Mouse (Mus musculus) spleen, postnatal 0 days (tissue): ENCODE results near the gene Olfr441. TPM values are rescaled to one million over a fixed set of nuclear protein-coding genes. Genes with fewer than 3 reads are reported as not detected.

ENCODE experiments used
- polyA plus RNA-seq: library from polyadenylated mRNA; unstranded; fragments of >200 nt; fragmentation: Nextera tagmentation; extraction: Ambion mirVana; gene quantifications from 2 replicates; pipeline ENCODE4 v1.2.1, GENCODE M21; 2015

Gene Olfr441
- not detected in 2 replicates for polyA plus RNA-seq

GRCm38 (mm10) chr6:43106069-43106468 is at the start of gene Olfr441:
Gene Olfr441 (plus strand): TSS chr6:43106369.

GRCm38 (mm10) chr6:43146267-43146666 is 40.1 kb downstream of the Olfr441 start, which contains the start of gene Olfr237-ps1:
Gene Olfr237-ps1 (plus strand): TSS chr6:43146567.

GRCm38 (mm10) chr6:43162982-43163381 is 56.8 kb downstream of the Olfr441 start, which contains the start of gene Olfr437:
Gene Olfr437 (plus strand): TSS chr6:43163282.

Other genes starting within 250 kb of the Olfr441 start
- gene Olfr448, start 215.9 kb upstream of the Olfr441 start, polyA plus RNA-seq, result not detected in 2 replicates
- gene Olfr447, start 197.5 kb upstream of the Olfr441 start, polyA plus RNA-seq, result not detected in 2 replicates
- gene Olfr446, start 185.0 kb upstream of the Olfr441 start, polyA plus RNA-seq, result not detected in 2 replicates
- not detected in 2 replicates for gene Olfr444, start 157.3 kb upstream of the Olfr441 start, polyA plus RNA-seq
- gene Olfr237-ps1, start 40.2 kb downstream of the Olfr441 start, polyA plus RNA-seq, result not detected in 2 replicates
- gene Olfr437, start 56.9 kb downstream of the Olfr441 start, polyA plus RNA-seq, result not detected in 2 replicates
- gene Olfr13, start 65.8 kb downstream of the Olfr441 start, polyA plus RNA-seq, result not detected in 2 replicates
- not detected in 2 replicates for gene Olfr435, start 90.8 kb downstream of the Olfr441 start, polyA plus RNA-seq
- not detected in 2 replicates for gene Olfr434, start 106.7 kb downstream of the Olfr441 start, polyA plus RNA-seq
- gene Olfr47, start 125.2 kb downstream of the Olfr441 start, polyA plus RNA-seq, result not detected in 2 replicates
- gene Arhgef5, start 159.2 kb downstream of the Olfr441 start, polyA plus RNA-seq, result 2.1 and 3.6 TPM in 2 replicates
- not detected in 2 replicates for gene Nobox, start 203.2 kb downstream of the Olfr441 start, polyA plus RNA-seq